Mouse (Mus musculus) kidney, adult 2 months (tissue): ENCODE measurements around the gene Pcbd1.

ENCODE experiments used
- CTCF ChIP-seq: fragments of 200-500 bp; conservative IDR thresholded peaks from 2 replicates; pipeline ENCODE4 v1.5.1; 2011; ENCODE audit warnings: low read depth, mild to moderate bottlenecking, control low read depth, low read length, moderate library complexity, mixed read lengths; ENCODE audit not compliant: insufficient read depth, insufficient read length
- POLR2A ChIP-seq: fragments of 200-500 bp; IDR thresholded peaks from one replicate; pipeline ENCODE4 v1.6.1; 2011; ENCODE audit warnings: low read depth, low read length, control low read depth

- TF ChIP-seq POLR2A (no peak), CTCF (no peak)
Observed at GRCm38 (mm10) chr10:61080227-61080930, 8.8 kb upstream of the Pcbd1 start.
